Mouse (Mus musculus) G1E (cell line): Measurements from ENCODE around the gene Nudt6.

ENCODE experiments used
- CTCF ChIP-seq: IDR thresholded peaks from 2 replicates; pipeline ENCODE4 v1.5.1; 2012; ENCODE audit warnings: low read depth, low read length, inconsistent platforms, mixed read lengths
- GATA1 ChIP-seq: IDR thresholded peaks from 2 replicates; pipeline ENCODE4 v1.6.1; 2012; ENCODE audit warnings: borderline replicate concordance, low read length, inconsistent platforms, mixed read lengths
- GATA2 ChIP-seq: IDR thresholded peaks from 2 replicates; pipeline ENCODE4 v1.6.1; 2012; ENCODE audit warnings: low read depth, low read length, inconsistent platforms, borderline replicate concordance
- POLR2AphosphoS5 ChIP-seq: IDR thresholded peaks from 2 replicates; pipeline ENCODE4 v1.6.1; 2012; ENCODE audit warnings: low read depth, low read length, inconsistent platforms; ENCODE audit not compliant: insufficient replicate concordance
- TAL1 ChIP-seq: conservative IDR thresholded peaks from 2 replicates; pipeline ENCODE4 v1.6.1; 2012; ENCODE audit warnings: low read depth, low read length, inconsistent platforms, mixed read lengths

- TF ChIP-seq CTCF (0 out of 2 replicates have a peak, but pooled peaks have one; percentile 20), POLR2AphosphoS5 (no peak), GATA1 (no peak), GATA2 (no peak), TAL1 (no peak)
Measured at GRCm38 (mm10) chr3:37414413-37414960, 5.5 kb downstream of the Nudt6 start.
